Mouse (Mus musculus) hindbrain, embryonic 11.5 days (tissue): ENCODE data around the gene Smad3. TPM values are rescaled to one million over a fixed set of nuclear protein-coding genes. Genes with fewer than 3 reads are reported as not detected.

Experiments used
- ATAC-seq: fragments of 200-750 bp; cut with Nextera tagmentation; 2 replicates; pipeline ENCODE4 v1.8.0; 2017; ENCODE audit warnings: mild to moderate bottlenecking, moderate TSS enrichment, moderate library complexity; ENCODE audit not compliant: low FRiP score
- DNase-seq: peaks from one replicate; pipeline ENCODE4 v3.0.0-alpha.2; 2015; ENCODE audit warnings: low spot score
- H3K27ac ChIP-seq: fragments of 300-500 bp; sonication (generic); 2 replicates; pipeline ENCODE4 v1.5.1; 2014; ENCODE audit warnings: mild to moderate bottlenecking, low read depth, low read length
- H3K27me3 ChIP-seq: fragments of 300-500 bp; sonication (generic); 2 replicates; pipeline ENCODE4 v1.6.1; 2014; ENCODE audit warnings: mild to moderate bottlenecking, low read length, moderate library complexity, mixed read lengths; ENCODE audit not compliant: control insufficient read depth, insufficient read depth
- H3K36me3 ChIP-seq: fragments of 300-500 bp; sonication (generic); 2 replicates; pipeline ENCODE4 v1.6.1; 2014; ENCODE audit warnings: mild to moderate bottlenecking, low read length, moderate library complexity, mixed read lengths; ENCODE audit not compliant: control insufficient read depth, insufficient read depth
- H3K4me1 ChIP-seq: fragments of 300-500 bp; sonication (generic); replicated peaks from 2 replicates; pipeline ENCODE4 v1.6.1; 2014; ENCODE audit warnings: low read length, mixed read lengths; ENCODE audit not compliant: control insufficient read depth, insufficient read depth
- H3K4me2 ChIP-seq: fragments of 300-500 bp; sonication (generic); replicated peaks from 2 replicates; pipeline ENCODE4 v1.6.1; 2014; ENCODE audit warnings: mild to moderate bottlenecking, low read depth, low read length
- H3K4me3 ChIP-seq: fragments of 300-500 bp; sonication (generic); 2 replicates; pipeline ENCODE4 v1.5.1; 2014; ENCODE audit warnings: low read depth, low read length
- H3K9ac ChIP-seq: fragments of 300-500 bp; sonication (generic); 2 replicates; pipeline ENCODE4 v1.6.1; 2014; ENCODE audit warnings: low read depth, low read length
- H3K9me3 ChIP-seq: fragments of 300-500 bp; sonication (generic); 2 replicates; pipeline ENCODE4 v1.6.1; 2016; ENCODE audit warnings: low read length; ENCODE audit not compliant: control insufficient read depth
- WGBS: fragments of 180-500 bp; shearing (Covaris S2); extraction: QIAGEN DNeasy Blood & Tissue Kit; methylation state at CpG from one replicate; pipeline ENCODE4 v1.1.7; 2014; 5-methylcytosine and 5-hydroxymethylcytosine counted together
- polyA plus RNA-seq: library from polyadenylated mRNA; unstranded; fragments of >200 nt; fragmentation: Nextera tagmentation; extraction: Ambion mirVana; gene quantifications from 2 replicates; pipeline ENCODE4 v1.2.1, GENCODE M21; 2014

Gene Smad3
- polyA plus RNA-seq, 1 experiment from 2014 or later, result 16.0 TPM

GRCm38 (mm10) chr9:63664792-63665646, 92.8 kb downstream of the Smad3 start:
- H3K4me3 ChIP-seq, result no peak overlapping the region
- H3K36me3 ChIP-seq, result no peaks in the 10 kb centered on the region
- no peaks in the 10 kb centered on the region for H3K9me3 ChIP-seq
- DNase-seq (peak; percentile 57), ATAC-seq (peak; percentile 43; the same call in 1 of the 2 replicates)
- H3K27ac ChIP-seq, result peak overlapping the region; percentile 58
- WGBS, result 40% methylated on average over 13 of the region's 13 CpGs
- no peaks in the 10 kb centered on the region for H3K27me3 ChIP-seq
- no peak overlapping the region for H3K9ac ChIP-seq
- H3K4me2 ChIP-seq, result no peak overlapping the region
- no peaks in the 10 kb centered on the region; the same call in 1 of the 2 replicates for H3K4me1 ChIP-seq

DNA sequence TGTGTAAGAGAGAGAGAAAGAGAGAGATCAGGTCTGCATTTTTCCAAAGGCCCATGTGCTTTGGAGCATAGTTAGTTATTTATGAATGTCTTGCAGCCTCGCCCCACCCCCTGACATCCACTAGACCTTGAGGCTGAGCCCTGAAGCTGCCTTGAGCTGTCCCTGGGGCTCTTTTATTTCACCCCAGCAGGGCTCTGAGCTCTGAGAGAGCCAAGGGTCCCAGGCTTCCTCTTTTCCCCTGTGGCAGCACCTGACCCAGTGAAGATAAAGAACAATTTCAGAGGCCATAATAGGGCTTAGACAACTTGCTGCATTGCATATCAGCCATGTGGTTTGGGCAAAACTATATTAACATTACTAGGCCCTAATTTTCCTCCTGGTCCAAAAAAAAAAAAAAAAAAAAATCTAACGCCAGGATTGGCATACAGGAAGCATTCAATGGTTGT, 93.5 kb downstream of the Smad3 start:
- Histone ChIP-seq H3K4me3 (no peak overlapping the region), H3K27ac (no peak overlapping the region), H3K27me3 (no peaks in the 10 kb centered on the region), H3K9ac (no peak overlapping the region), H3K4me1 (no peaks in the 10 kb centered on the region; the same call in 1 of the 2 replicates), H3K9me3 (no peaks in the 10 kb centered on the region), H3K36me3 (no peaks in the 10 kb centered on the region), H3K4me2 (no peak overlapping the region)
- ATAC-seq, result no peak
- DNase-seq, result no peak
- WGBS, result 83% methylated on average over 2 of the region's 2 CpGs

GRCm38 (mm10) chr9:63663222-63663621, 94.6 kb downstream of the Smad3 start:
- DNase-seq, result no peak
- ATAC-seq, result no peak
- no peaks in the 10 kb centered on the region for H3K36me3 ChIP-seq
- no peaks in the 10 kb centered on the region for H3K9me3 ChIP-seq
- no peak overlapping the region for H3K27ac ChIP-seq
- no peaks in the 10 kb centered on the region; the same call in 1 of the 2 replicates for H3K4me1 ChIP-seq
- H3K9ac ChIP-seq, result no peak overlapping the region
- no peaks in the 10 kb centered on the region for H3K27me3 ChIP-seq
- WGBS, result 62% methylated on average over 10 of the region's 10 CpGs
- H3K4me3 ChIP-seq, result no peak overlapping the region
- H3K4me2 ChIP-seq, result no peak overlapping the region

DNA sequence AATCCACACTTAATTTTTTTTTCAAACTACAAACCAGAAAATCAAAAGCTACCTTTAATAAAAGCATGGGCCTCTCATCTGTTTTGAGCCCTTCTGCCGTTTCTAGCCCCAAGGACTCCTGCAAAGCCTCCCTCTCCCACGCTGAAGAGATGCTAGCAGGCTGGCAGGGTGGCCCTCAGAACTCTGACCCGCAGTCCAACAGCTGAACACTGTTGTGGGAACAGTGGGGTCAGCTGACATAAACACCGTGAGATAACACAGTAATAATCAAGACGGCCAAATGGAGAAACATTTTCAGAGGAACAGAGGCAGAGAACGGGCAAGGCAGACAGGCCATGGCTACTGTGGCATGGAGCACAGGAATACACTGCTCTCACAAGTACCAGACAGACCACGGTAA, 95.0 kb downstream of the Smad3 start:
- no peak overlapping the region for H3K4me2 ChIP-seq
- no peaks in the 10 kb centered on the region; the same call in 1 of the 2 replicates for H3K4me1 ChIP-seq
- H3K36me3 ChIP-seq, result no peaks in the 10 kb centered on the region
- H3K27ac ChIP-seq, result no peak overlapping the region
- H3K9me3 ChIP-seq, result no peaks in the 10 kb centered on the region
- H3K4me3 ChIP-seq, result no peak overlapping the region
- no peak overlapping the region for H3K9ac ChIP-seq
- ATAC-seq, result no peak
- WGBS, result 73% methylated on average over 7 of the region's 7 CpGs
- DNase-seq, result no peak
- no peaks in the 10 kb centered on the region for H3K27me3 ChIP-seq

GRCm38 (mm10) chr9:63660691-63661090, 97.1 kb downstream of the Smad3 start:
- ATAC-seq (no peak), DNase-seq (no peak)
- 89% methylated on average over 3 of the region's 3 CpGs for WGBS
- H3K9ac ChIP-seq, result no peak overlapping the region
- no peak overlapping the region for H3K27ac ChIP-seq
- no peak overlapping the region for H3K4me2 ChIP-seq
- H3K4me1 ChIP-seq, result no peaks in the 10 kb centered on the region
- H3K27me3 ChIP-seq, result no peaks in the 10 kb centered on the region
- H3K36me3 ChIP-seq, result no peaks in the 10 kb centered on the region
- no peak overlapping the region for H3K4me3 ChIP-seq
- H3K9me3 ChIP-seq, result no peaks in the 10 kb centered on the region

GRCm38 (mm10) chr9:63660061-63660460, 97.7 kb downstream of the Smad3 start:
- 94% methylated on average over 4 of the region's 4 CpGs for WGBS
- Histone ChIP-seq H3K36me3 (no peaks in the 10 kb centered on the region), H3K4me1 (no peaks in the 10 kb centered on the region), H3K27me3 (no peaks in the 10 kb centered on the region), H3K9me3 (no peaks in the 10 kb centered on the region), H3K4me3 (no peak overlapping the region), H3K27ac (no peak overlapping the region), H3K4me2 (no peak overlapping the region), H3K9ac (no peak overlapping the region)
- DNase-seq (no peak), ATAC-seq (no peak)

- Histone ChIP-seq H3K4me3 (no peak overlapping the region), H3K9me3 (no peaks in the 10 kb centered on the region), H3K4me2 (no peak overlapping the region), H3K9ac (no peak overlapping the region), H3K27me3 (no peaks in the 10 kb centered on the region), H3K4me1 (no peaks in the 10 kb centered on the region), H3K27ac (no peak overlapping the region), H3K36me3 (no peaks in the 10 kb centered on the region)
- 86% methylated on average over 5 of the region's 5 CpGs for WGBS
- ATAC-seq (no peak), DNase-seq (no peak)
Measured at GRCm38 (mm10) chr9:63658970-63659371, 98.8 kb downstream of the Smad3 start.

DNA sequence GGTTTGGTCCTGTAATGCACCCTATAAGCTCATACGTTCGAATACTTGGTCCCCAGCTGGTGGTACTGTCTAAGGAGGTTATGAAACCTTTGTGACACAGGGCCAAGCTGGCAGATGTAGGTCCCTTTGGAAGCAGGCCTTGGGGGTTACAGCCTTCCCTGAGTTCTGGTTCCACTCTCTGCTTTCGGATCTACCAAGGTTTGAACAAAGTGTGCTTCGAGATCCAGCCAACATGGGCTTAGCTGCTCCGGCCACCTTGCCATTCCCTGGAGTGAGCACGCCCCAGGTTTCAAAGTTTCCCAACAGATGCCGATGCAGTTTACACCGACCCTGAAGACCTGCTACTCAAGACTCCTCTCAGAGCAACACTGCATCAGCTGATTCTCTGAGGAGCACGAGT, 99.4 kb downstream of the Smad3 start:
- no peak for ATAC-seq
- no peak overlapping the region for H3K4me3 ChIP-seq
- no peak overlapping the region for H3K4me2 ChIP-seq
- 91% methylated on average over 9 of the region's 9 CpGs for WGBS
- no peaks in the 10 kb centered on the region for H3K36me3 ChIP-seq
- no peaks in the 10 kb centered on the region for H3K9me3 ChIP-seq
- no peak overlapping the region for H3K9ac ChIP-seq
- no peak for DNase-seq
- no peak overlapping the region for H3K27ac ChIP-seq
- H3K4me1 ChIP-seq, result no peaks in the 10 kb centered on the region
- no peaks in the 10 kb centered on the region for H3K27me3 ChIP-seq

DNA sequence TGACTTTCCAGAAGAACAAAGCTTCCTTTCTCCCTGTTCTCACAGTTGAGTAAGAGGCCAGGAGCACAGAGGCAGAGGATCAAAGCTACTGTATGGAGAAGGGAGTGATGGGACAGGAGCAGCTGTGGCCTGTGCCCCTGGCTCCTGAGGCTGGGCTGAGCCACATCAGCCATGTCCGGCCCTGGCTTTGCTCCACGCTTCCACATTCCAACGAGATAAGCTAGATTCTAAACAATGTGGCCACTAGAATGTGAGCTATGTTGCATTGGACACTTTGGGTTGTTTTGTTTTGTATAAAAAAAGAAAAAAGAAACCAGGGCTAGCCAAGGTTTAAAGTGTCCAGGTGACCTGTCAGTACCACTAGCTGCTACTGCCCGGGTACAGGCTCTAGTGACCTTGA, 100.6 kb downstream of the Smad3 start:
- no peak overlapping the region for H3K27ac ChIP-seq
- DNase-seq (no peak), ATAC-seq (no peak)
- H3K36me3 ChIP-seq, result no peaks in the 10 kb centered on the region
- WGBS, result 88% methylated on average over 4 of the region's 4 CpGs
- H3K9me3 ChIP-seq, result no peaks in the 10 kb centered on the region
- no peaks in the 10 kb centered on the region for H3K27me3 ChIP-seq
- H3K4me1 ChIP-seq, result no peaks in the 10 kb centered on the region
- no peak overlapping the region for H3K4me3 ChIP-seq
- H3K4me2 ChIP-seq, result no peak overlapping the region
- no peak overlapping the region for H3K9ac ChIP-seq
